In genomic region chr11:79030570-79031451, GRCm38 (mm10) we compare ENCODE assay signal across 8 mouse cellular contexts. TPM values are rescaled to one million over a fixed set of nuclear protein-coding genes. Genes with fewer than 3 reads are reported as not detected.
DNase-seq lines count a peak whose midpoint lies in the region; ATAC-seq and TF ChIP-seq lines count a peak whose summit lies in the region.

No protein-coding gene starts in this region.

- no peak overlapping the region for H3K27ac ChIP-seq in limb, embryonic 14.5 days (replicated peaks; ENCODE audit: low read depth, low read length)

- TF ChIP-seq POLR2A in limb, embryonic 14.5 days (IDR thresholded peaks at IDR 0.05; ENCODE audit: borderline replicate concordance, extremely low read depth, insufficient read depth, insufficient read length), result no peak
- TF ChIP-seq POLR2A in myocyte (IDR thresholded peaks at IDR 0.05; ENCODE audit: insufficient read length, low read depth), result no peak

- 43% methylated on average over 19 of the region's 19 CpGs for WGBS in limb, embryonic 14.5 days

- no peak overlapping the region for H3ac ChIP-seq in myocyte (ENCODE audit: control insufficient read depth, insufficient read length)

- H3K4me1 ChIP-seq in limb, embryonic 14.5 days (ENCODE audit: control insufficient read depth, insufficient read depth, low read length), result no peaks in the 10 kb centered on the region

- ATAC-seq in limb, embryonic 14.5 days (ENCODE audit: low FRiP score, low read depth), result no peak

- peak; percentile 80 for DNase-seq in 3T3-L1 (ENCODE audit: low read depth, low spot score)
- peak; percentile 96 for DNase-seq in adrenal gland, postnatal 10 days
- DNase-seq in embryo, embryonic 9.5 days (ENCODE audit: extremely low spot score), result peak; percentile 79
- DNase-seq in heart, adult 18-20 months, result peak; percentile 79 to 97
- peak; percentile 82 for DNase-seq in kidney, adult 9 months
- DNase-seq in limb, embryonic 14.5 days (ENCODE audit: low spot score), result peak; percentile 75
- peak; percentile 82 for DNase-seq in splenic B cell, adult 2 months (ENCODE audit: low read depth, low spot score)

- no peak overlapping the region for H3K4me2 ChIP-seq in limb, embryonic 14.5 days (replicated peaks; ENCODE audit: low read depth, low read length, severe bottlenecking)
- no peak overlapping the region for H3K4me2 ChIP-seq in myocyte (ENCODE audit: low read depth)

- H3K27me3 ChIP-seq in limb, embryonic 14.5 days (ENCODE audit: control insufficient read depth, insufficient read depth, low read length), result no peaks in the 10 kb centered on the region
- H3K27me3 ChIP-seq in myocyte (ENCODE audit: control insufficient read depth, insufficient read depth, insufficient read length), result no peaks in the 10 kb centered on the region
- H3K27me3 ChIP-seq in splenic B cell, adult 2 months (ENCODE audit: control insufficient read depth, insufficient read depth, low read length, poor library complexity, severe bottlenecking), result no peaks in the 10 kb centered on the region

- H3K79me2 ChIP-seq in myocyte (ENCODE audit: control insufficient read depth, insufficient read depth), result no peaks in the 10 kb centered on the region

- H3K9ac ChIP-seq in limb, embryonic 14.5 days (ENCODE audit: low read depth, low read length, severe bottlenecking), result no peak overlapping the region

- H3K4me3 ChIP-seq in limb, embryonic 14.5 days (replicated peaks; ENCODE audit: low read length), result no peak overlapping the region
- H3K4me3 ChIP-seq in myocyte, result no peak overlapping the region

- peaks cover 28% of the 10 kb centered on the region for H3K36me3 ChIP-seq in limb, embryonic 14.5 days (ENCODE audit: control insufficient read depth, insufficient read depth, low read length)
- H3K36me3 ChIP-seq in myocyte (ENCODE audit: control insufficient read depth, insufficient read depth), result no peaks in the 10 kb centered on the region
- peaks cover 4% of the 10 kb centered on the region for H3K36me3 ChIP-seq in splenic B cell, adult 2 months (ENCODE audit: control insufficient read depth, insufficient read depth, low read length, poor library complexity, severe bottlenecking)

- H3K9me3 ChIP-seq in limb, embryonic 14.5 days (ENCODE audit: control insufficient read depth, low read length), result no peaks in the 10 kb centered on the region

TF ChIP-seq in myocyte, 11 proteins besides CTCF, POLR2A, EP300 and RAD21:
- peak in 1 of 3 experiments; percentile 6 for TF ChIP-seq MYOG (IDR thresholded peaks at IDR 0.05; ENCODE audit: control insufficient read depth in 1 of 3, insufficient read depth in 1 of 3, insufficient read length in 2 of 3, low read depth in 2 of 3)
- no peak for TF ChIP-seq USF1 (IDR thresholded peaks at IDR 0.05; ENCODE audit: low read depth)
- TF ChIP-seq MYOD1 (IDR thresholded peaks at IDR 0.05; ENCODE audit: control insufficient read depth in 1 of 3, insufficient read length in 2 of 3, low read depth in 2 of 3), result peak in 2 of 3 experiments; percentile 19 to 33

RNA-seq across cellular contexts. Expression of gene Lgals9, which starts 46.1 kb away (rescaled TPM):
- total RNA-seq in adrenal gland, postnatal 10 days (2021), result 100 to 1,000 TPM in 1 of 2 experiments, 10 to 100 TPM in 1; 67.1 to 118 TPM
- 10 to 100 TPM; 19.5 to 22.5 TPM for total RNA-seq in heart, adult 18-20 months (2021)
- 29.7 and 31.3 TPM in 2 replicates for polyA plus RNA-seq in limb, embryonic 14.5 days (2012; rRNA removed)
- polyA plus RNA-seq in limb, embryonic 14.5 days (2014; fragmentation: Nextera tagmentation; extraction: Ambion mirVana), result 35.4 and 36.2 TPM in 2 replicates
- 20.9 TPM for polyA plus RNA-seq in myocyte (2012; fragmentation: generic; extraction: Trizol)
